Mouse (Mus musculus) c-Kit-positive CD71-negative TER-119-negative erythroid progenitor cells, embryonic 14.5 days (primary cell): ENCODE data around the gene Pxdn.

Source experiments
- DNase-seq: peaks from one replicate; pipeline ENCODE4 v3.0.0-alpha.2; 2013; ENCODE audit warnings: low read depth

The Pxdn gene

DNA sequence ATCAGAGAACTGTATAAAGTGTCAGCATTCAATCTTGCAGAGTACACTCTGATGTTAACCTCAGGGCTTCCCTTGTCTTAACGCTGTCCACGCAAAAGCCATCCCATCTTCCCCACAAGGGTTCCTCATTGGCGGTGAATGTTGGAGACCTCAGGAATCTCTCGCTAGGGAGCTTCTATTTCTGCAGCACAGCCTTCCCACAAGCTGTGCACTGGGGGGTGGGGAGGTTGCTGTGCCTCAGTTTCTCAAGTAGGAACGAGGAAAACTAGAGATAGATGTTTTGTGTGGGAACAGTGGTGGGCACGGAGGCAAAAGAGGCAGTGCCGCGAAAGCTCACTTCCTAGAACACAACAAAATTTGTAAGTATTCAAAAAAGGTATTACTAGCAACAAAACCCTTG, at the start of gene Pxdn:
Pxdn (plus strand) TSS at position 301 of the 400 bp plus-strand sequence.
- DNase-seq: no peak

DNA sequence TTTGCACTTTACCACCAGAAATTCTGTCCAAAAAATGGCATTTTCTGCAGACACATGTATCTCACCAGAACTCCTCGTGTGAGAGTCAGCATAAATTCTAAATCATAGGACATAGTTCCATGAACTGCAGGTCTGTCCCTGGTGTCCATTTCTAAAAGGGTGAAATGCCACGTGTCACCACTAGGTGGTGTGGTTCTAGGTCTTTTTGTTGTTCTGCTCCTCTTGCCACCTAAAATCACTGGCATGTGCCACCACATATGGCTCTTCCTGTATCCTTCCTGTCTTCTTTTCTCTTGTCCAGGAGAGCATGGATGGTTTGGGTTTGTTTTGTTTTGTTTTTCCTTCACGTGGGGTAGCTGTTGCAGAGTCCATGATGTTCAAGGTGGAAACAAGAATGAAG, 42.7 kb upstream of the Pxdn start:
- peak; percentile 17 for DNase-seq

DNA sequence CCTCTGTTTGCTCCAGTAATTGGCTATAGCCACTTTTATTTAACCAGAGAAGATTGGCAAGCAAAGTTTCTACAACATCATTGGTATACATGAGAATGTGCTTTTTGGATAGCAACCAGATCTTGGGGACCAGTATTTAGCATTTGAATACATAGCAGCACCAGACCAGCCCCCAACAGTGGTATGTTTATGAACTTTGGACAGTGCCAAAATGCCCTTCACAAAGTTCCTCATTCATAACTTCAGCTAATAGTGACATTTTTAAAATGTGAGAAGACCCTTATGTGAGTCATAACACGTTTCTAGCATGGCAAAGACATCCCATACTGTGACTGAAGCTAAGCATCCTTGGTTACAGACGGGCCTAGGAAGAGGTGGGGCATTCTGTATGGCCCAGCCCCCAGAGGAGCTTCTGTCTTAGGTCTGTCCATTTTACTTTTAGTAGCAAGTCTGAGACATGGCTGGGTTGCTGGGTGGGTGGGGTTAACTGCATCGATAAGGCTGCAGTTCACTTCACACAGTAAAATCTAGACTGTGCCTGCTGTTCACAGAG, 39.8 kb upstream of the Pxdn start:
- no peak for DNase-seq

DNA sequence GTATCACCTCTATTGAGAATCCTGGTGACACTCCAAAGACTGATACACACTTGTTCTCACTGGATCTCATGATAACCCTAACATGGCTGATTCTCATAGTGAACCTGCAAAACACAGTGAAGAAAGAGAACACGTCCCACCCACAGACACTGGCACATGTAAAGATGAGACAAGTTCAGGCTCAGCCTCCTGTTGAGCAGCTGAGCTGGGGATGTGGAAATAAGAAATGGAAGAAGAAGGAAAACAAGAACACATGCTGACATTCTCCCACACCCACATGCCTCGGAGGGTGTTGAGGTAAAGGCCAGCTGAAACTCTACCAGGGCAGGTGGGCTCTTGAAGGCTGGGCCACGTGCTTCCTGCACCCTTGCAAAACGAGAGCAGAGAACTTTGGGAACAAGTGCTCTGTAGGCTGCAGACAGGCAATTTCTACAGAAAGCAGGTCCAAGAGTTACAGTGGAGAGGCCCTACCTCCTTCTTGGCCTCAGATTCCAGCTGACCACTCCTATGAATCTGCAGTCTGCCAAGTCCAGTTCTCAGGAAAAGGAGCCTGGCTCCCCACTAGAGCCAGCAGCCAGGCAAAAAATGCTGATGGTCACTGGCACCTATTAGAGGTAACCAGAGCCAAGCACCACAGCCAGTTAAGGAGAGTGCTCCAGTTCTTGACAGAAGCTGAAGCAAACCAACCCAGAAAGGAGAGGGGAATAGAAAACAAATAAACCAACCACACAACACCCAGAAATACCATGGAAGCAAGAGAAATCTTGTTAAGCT, 33.1 kb upstream of the Pxdn start:
- DNase-seq: no peak

DNA sequence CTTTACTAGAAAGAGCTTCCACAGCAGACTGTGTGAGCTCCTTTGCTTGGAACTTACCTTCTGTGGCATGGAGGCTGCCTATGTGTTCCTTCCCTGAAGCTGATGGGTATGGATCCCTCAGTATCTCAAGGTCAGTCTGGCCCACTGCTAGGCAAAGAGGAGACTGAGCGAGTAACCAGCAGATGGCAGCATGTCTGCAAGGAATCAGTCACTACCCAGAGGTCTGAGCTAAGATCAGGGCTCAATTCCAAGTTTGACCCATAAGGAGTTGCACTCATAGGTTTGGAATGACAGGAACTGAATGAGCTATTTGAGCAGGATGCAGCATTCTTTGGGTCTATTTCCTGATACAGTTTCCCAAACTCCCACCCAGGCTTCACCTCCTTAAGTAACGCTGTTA, 30.4 kb upstream of the Pxdn start:
- no peak for DNase-seq

DNA sequence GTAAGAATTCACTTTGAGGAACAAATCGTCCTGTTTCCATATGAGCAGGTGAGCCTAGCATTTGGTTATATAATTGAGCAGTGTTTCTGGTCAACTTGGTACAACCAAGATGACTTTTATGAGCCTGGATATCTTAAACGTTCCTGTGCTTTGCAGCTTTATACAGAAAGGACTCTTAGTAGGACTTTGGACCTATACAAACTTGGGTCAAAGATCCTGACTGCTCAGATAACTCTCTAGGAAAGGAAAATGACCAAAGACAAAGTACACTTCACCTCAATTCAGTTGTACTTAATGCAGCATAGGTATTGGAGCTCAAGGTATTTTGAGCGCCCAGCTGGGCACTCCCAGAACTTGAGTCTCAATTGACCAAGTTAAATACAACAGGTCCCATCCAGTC, 21.3 kb upstream of the Pxdn start:
- no peak for DNase-seq

DNA sequence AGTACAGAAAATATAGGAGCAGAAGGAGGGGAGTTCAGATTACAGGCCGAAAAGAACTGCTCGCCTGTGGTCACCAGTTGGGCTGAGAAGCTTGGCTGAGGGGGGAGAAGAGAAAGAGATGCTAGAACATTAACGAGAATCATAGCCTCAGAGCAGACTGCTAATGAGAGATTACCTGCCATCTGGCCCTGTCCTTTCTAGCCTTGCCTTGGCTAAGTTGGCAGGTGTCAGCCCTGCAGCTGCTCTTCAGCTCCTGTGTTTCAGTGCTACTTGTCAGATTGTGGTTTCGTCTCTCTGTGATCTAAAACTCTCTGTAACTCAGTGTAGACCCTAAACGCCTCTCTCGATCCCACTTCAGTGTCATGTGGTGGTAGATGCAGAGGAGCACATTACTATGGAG, 20.6 kb upstream of the Pxdn start:
- no peak for DNase-seq

DNA sequence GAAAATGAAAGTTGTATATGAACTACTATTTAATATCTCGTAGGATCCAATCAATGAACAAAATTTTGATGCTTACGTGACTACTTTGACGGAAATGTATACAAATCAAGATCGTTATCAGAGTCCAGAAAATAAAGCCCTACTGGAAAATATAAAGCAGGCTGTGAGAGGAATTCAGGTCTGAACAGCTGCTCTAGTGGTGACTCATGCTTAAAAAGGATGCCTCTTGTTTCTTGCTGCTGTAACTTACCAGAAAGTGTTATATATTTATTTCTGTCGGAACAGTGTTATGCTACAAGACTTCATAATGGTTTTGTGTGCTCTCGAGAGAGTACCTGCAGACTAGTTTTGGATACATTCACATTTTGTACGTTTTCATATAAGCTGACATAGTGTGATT, 17.1 kb upstream of the Pxdn start:
- no peak for DNase-seq

DNA sequence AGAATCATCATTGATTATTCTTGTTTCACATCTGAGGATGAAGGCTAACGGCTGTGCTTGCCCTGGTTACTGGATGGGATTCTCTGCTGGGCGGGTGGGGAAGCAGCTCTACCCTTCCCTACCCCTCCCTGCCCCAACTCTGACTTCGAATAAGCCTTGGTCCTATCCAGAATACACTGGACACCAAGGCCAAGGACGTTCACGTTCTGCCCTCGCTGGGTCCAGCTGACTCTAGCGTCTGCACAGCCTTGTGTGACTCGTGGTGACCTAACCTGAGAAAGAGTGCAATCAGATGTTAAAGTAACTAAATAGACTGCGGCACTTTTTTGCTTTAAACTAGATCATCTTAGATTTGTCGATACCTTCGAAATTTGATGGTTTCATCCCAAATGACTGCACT, 15.9 kb upstream of the Pxdn start:
- DNase-seq: no peak

DNA sequence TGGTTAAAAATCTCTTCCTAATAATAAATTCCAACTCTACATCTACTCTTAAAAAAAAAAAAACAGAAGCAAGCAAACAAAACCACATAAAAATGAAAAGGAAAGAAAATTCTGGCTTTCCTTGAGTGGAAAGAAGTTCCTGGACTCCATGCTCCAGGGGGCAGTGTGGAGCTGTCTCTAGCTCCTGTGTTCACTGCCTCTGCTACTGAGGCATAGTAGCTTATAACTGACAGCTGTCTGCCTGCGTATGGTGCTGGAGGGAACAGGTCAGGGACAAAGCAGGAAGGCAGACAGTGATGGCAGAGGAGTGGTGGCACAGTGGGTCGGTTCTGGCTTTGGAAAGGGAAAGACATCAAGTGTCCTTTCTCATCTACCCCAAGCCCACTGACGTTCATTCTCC, 10.5 kb upstream of the Pxdn start:
- DNase-seq: peak; percentile 14

DNA sequence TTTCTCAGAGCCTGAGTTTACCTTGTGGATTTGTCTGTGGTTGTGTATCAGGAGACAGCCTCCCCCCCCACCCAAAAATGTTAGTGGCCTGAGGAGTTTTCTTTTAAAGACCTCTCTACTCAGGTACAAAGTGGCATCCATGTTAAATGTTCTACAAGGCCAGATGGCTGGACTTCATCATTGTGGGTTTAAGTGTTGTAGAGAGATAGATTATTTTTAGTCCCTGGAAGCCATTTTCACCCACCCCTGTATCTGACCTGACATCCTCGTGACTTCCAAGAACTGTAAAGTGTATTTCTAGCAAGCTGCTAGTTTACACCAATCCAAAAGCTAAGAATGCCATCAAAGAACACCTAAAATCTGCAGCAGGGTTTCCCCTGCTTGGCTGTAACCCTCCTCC, 6.8 kb upstream of the Pxdn start:
- no peak for DNase-seq

DNA sequence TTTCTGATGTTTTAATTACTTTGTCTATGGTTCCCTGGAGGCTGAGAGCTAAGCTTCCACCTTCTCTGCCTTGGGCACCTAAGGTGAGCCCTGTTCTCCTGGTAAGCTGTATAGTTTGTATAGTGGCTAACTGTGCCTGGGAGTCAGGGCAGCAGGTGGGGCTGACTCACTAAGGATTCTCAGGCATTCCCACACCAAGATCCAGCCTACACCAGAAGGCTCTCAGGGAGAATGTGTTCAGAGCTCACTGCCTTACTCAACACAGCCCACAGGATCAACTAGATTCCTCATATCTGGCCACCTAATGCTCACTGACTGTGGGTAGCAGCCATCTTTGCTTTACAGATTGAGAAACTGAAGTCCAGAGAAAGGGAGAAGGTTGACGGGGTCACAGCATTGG, 4.5 kb upstream of the Pxdn start:
- no peak for DNase-seq

DNA sequence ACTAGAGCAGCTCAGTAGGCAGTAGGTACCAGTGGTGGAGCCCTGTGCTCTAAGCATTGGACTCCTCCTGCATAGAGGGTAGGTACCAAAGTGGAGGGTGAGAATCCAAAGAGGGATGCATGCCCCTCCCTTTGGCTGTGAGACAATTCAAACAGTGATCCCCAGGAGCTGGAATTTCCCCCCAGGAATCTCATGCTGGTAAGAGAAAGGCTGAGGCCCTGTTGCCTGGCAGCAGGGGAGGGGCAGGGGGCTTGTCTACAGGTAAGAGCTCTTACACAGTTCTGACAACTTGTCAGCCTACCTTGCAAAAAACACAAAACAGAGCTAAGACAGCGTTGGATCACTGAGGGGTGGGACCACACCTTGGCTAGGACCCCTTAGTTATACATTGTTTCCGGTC, 3.9 kb upstream of the Pxdn start:
- DNase-seq: no peak

DNA sequence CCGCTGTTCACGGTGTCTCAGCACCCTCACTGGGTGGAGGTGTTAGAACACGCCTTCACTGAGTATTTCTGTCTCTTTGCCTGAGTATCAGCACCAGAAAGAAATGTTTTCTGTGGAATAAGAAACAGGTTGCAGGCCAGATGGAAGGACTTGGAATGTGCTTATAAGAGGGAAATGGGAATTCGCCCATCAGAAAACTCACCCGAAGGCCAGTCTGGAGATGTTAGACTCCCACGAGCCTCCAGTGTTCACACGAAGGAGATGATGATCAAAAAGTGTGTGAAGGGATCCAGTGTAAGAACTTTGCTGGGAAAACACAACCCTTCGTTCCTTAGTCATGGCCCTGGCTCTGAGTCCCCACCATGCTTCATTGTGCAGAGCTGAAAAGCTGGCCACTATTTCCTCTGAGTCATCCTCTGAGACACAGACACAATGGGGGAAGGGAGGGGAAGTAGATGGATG, 3.3 kb upstream of the Pxdn start:
- DNase-seq: no peak

DNA sequence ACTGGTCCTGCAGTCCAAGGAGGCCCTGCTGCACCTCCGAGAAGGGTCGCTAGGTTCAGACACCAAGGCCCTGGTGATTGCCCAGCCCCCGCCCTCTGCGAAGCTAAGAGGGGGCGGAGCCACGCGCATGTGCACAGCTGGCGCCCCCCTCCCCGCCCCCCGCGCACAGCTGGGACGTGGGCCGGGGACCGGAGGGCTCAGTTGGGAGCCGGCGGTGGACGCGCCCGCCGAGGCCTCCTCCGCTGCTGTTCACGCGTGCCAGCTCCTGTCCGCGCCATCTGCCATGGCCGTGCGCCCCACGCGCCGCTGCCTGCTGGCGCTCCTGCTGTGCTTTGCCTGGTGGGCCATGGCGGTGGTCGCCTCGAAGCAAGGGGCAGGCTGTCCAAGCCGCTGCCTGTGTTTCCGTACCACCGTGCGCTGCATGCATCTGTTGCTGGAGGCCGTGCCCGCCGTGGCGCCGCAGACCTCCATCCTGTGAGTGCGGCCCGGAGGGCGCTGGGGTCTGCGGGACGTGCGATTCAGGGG, 505 bp downstream of the Pxdn start:
- DNase-seq: no peak

DNA sequence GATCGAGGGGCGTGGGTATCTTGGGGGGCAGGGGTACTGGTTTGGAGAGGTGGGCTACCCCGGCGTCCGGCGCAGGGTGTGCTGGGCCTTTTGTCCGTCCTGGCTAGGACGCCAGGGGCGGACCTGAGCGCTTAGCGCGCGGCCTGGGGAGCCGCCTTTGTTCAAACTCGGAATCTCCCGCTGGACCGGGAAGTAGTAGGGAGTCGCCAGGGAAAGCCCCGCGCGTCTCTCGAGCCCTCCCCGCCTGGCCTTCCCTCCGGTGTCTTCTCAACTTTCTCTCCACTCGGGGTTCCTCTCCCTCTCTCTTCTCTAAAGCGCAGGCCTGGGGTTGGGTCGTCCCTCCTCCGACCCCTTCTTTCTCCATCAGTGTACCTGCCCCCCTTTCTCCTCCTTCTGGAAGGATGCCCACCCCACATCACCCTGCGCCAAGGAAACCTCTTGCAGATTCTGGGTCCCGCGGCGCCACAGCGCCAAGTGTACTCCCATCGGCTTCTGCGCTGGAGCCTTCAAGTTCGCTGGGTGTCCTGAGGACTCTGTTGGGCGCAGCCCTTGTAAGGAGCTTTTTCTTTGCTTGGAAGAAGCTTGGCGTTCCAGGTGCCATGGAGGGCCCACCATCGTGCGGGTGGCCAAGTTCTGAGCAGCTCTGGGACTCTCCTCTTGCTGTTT, 1.1 kb downstream of the Pxdn start:
- no peak for DNase-seq

DNA sequence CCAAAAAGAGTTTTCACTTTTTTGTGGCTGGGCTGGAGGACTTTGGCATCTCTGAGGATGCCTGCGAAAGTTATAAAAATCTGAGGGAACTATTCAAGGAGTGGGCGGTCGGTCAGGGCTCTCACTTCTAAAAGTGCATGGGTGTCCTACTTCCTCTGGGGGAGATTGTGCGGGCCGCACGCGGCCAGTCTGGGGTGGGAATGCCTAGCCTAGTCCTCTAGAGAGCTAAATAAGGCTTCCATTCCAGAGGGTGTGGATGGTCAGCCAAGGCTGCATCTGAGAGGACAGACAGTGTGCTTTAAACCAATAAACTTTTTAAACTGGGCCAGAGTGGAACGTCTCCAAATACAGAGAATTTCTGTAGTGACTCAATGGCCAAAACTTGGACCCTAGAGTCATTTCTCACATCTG, 1.9 kb downstream of the Pxdn start:
- DNase-seq: no peak

DNA sequence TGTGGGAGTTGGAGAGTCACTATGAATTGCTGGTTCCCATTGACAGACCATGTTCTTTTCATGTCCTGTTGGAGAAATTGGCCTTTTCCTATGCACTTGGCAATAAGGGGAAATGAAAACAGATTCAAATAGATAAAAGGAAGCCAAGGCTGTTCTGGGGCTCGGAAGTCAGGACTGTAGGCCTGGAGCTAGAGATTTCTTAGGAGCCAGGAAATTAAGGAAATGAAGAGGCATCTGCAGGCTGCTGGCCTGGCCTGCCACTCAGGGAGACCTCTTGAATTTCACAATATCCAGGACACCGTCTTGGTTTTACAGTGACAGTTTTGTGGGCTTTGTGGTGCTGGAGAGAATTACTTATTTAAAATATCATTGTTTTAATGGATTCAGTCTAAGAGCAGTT, 5.0 kb downstream of the Pxdn start:
- no peak for DNase-seq

DNA sequence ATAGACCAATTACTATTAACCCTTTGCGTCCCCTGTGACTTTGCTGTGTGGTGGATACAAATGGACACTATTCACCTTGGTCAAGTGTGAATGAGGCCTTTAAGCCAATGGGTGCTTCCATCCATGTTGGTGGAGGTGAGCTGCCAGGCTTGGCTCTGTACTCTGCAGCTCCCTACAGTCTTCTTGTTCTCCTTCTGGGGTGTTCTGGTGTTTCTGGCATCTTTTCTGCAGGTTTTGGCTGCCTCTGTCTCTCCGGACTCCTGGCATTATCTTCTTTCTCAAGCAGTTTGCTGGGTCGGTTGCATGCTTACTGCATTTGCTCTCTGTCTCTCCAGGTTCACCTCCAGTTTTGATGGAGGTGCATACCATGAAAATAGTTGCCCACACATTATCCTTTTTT, 7.2 kb downstream of the Pxdn start:
- DNase-seq: no peak

DNA sequence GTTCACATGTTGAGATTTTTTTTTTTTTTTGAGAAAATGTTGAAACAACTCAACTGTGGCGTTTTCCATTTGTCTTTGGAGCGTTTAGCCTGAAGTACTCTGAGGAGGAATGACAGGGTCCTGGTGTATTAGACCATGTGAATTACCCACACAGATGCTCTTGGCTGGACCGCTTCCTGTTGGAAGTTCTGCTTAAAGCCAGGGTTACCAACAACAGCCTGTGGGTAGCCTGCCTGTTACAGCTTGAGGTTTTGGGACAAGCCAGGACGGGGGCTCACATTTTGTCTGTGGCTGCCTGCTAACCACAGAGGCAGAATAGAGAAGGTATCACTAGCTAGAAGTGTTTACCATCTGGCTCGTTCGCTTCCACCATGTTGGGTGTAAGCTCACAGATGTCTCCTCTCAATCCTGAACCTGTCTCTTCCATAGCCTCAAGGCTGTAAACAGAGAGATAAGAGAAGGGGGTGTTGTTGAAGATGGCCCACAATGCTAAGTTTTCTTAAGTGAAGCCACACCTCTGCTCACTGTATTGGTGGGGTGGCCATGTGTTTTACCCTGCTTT, 7.9 kb downstream of the Pxdn start:
- no peak for DNase-seq

DNA sequence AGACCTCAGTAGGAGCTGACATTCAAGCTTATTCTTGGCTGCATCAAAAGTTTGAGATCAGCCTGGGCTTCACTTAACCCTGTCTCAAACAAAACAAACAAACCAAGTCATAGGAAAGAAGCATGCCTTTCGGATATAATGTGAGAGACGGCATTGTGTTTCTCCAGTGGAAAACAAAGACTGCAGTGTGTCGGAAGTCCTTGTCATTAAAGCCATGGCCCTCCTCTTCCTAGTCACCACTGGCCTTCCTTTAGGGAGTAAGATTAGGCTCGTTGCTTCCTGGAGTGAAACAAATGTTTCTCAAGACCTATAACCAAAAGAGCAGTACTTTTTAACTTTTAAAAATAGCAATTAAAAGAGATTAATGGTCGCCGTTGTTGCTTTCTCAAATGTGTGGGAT, 13.6 kb downstream of the Pxdn start:
- no peak for DNase-seq

DNA sequence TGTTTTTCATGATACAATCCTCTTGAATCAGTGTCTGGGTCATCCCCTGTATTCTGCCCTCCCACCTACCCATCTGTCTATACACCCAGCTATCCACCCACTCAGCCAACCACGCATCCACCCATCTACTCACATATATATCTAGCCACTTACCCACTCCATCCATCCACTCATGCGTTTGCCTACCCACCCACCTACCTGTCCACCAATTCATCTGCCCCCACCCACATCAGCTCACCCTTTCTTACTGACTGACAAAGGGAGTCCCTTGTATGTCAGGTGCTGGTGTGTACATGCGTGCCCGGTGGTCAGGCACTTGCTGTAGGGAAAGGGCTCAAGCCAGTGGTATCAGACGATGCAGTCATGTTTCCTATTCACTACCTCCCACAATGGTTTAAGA, 14.1 kb downstream of the Pxdn start:
- DNase-seq: no peak

DNA sequence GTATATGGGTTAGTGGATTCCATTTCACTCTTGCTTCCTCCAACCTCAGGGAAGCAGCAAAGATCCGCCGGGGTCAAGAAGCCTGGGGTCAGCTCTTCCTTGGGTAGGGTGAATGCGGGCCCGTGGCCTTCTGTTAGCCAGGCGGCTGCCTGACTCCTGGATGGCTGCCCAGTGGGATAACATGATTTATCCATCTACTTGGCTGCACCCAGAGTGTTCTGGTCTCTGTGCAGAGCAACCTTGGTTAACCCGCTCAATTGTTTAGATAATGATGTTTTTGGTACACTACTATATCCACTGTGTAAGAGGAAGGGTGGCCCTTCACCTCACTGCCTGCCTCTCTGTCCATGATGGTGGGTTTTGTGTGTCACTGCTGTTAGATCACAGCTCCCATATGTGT, 14.7 kb downstream of the Pxdn start:
- DNase-seq: no peak
